Mouse (Mus musculus) adrenal gland, postnatal 4 days (tissue): ENCODE measurements around the gene Mpp3. TPM values are rescaled to one million over a fixed set of nuclear protein-coding genes. Genes with fewer than 3 reads are reported as not detected.
A peak's percentile ranks its signal among the peaks of the same experiment; 100 is the strongest.

ENCODE experiments used
- DNase-seq, 2 experiments: peaks; one replicate each; pipeline ENCODE4 v3.0.0; 2021 to 2022; ENCODE audit warnings: low spot score in 2 of 2, mixed read lengths in 2 of 2
- total RNA-seq, 2 experiments: library from RNA; stranded (reverse); gene quantifications; 2 replicates each; pipeline ENCODE4 v1.2.3; 2021

The Mpp3 gene
- total RNA-seq, 2 experiments from 2014 or later = 19.2 to 24.4 TPM

DNA sequence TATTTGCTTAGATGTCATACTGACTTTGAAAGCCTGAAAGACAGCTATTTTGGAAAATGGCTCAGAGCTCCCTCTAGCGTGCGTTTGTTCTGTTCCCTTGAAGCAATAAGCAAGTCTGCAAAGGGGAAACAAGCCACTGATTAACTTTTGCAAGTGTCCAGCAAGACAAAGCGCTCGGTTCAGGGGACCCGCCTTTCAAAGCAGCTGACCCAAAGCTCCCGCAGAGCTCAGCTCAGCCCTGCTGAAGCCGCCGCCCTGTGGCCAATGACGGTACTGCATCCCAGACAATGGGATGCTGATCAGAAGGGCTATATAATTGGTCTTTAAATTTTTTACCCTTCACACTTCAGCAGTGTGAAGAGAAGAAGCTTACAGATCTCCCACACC, 11.9 kb upstream of the Mpp3 start:
- peak; percentile 68 to 78 for DNase-seq

DNA sequence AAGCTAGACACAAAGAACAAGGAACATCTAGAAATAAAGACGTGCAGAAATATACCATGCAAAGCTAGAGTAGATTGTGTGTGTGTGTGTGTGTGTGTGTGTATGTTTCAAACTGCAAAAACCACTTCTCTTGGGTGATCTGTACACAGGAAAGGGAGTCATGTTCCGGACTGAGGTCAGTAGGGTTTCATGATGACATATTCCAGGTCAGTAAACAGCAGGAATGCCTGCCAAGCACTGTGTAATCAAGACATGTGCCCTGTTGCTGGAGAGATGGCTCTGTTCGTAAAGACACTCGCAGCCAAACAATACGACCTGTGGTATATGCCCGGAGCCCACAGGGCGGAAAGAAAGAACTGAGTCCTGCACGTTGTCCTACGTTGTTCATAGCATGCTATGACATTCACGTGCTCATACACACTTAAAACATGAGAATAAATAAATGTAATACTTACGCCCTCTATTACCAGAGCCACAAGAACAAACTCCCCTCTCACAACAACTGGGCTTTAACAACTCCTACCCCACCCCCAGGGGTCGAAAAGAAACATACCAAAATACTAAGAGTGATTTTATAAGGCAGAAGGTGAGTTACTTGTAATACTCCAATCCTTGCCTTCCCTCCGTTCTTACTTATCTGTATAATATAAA, 11.4 kb upstream of the Mpp3 start:
- DNase-seq = no peak

DNA sequence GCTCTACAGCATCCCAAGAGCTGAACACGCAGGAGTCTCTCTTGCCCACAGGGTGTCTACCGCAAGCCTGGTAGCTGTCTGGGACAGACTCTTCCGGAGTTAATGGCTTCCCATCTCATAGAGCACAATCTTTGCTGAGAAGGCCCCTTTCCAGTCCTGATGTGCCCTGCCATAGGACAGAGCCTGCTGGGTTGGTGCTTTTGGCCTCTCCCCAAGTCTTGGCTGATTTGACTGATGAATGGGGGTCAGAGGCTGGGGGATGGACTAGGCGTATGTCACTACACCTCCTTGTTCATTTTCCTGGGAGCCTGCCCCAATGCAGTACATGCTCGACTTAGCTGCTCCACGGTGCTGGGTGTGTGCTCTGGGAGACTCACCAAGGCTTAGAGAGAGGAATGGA, 9.5 kb upstream of the Mpp3 start:
- DNase-seq = no peak

DNA sequence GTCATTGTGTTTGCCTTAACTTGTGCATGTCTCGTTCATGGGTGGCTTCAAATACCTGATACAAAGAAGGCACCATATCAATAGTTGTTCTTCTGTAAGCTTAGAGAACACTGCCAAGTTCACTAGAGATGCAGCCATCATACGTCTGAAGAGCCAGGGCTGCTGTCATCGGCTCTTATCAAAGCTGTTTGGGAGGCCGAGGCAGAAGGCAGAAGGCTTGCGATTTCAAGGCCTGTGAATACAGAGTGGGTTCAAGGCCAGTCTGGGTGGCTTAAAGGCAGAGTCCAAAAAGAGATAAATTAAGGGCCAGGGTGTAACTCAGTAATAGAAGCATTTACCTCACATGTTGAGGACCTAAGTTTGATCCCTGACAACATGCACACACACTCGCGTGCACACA, 8.1 kb upstream of the Mpp3 start:
- no peak for DNase-seq

DNA sequence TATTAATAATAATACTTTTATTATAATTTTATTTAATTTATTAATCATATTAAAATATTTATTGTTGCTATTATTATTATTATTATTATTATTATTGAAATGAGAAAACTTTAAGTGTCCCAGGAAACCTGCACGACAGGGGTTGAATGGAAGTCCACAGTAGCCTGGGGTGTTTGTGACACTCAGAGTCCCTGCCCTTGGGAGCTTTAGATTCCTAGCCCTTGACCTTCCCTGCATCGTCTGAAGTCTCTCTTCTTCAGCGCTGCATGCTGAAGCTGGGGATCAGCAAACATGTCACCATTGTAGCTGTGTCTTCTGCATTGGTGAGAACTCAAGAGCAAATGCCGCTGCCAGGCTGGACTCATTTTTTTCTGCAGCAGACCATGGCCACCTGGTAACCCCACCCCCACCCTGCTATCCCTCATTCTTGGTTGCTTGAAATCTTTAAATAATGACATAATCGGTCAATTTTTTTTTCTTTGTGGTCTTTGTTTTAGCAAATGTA, 7.2 kb upstream of the Mpp3 start:
- DNase-seq = no peak

DNA sequence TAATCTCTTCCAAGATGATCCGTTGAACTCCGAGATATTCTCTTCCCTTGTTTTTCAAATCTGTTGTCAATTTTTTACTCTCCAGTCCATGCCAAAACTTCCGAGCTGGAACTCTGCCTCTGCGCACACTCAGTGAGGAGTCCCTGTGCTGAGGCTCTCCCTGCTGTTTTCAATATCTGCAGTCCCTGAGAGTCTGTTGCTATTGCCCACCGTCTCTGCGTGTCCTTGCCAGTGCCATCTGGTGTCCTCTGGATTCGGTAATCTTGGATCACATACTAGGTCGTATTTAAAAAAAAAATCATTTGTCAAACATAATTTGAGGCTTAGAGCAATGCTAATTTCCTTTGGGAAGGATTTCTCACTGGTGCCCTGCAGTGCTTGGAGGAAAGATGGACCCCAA, 6.6 kb upstream of the Mpp3 start:
- DNase-seq = no peak

DNA sequence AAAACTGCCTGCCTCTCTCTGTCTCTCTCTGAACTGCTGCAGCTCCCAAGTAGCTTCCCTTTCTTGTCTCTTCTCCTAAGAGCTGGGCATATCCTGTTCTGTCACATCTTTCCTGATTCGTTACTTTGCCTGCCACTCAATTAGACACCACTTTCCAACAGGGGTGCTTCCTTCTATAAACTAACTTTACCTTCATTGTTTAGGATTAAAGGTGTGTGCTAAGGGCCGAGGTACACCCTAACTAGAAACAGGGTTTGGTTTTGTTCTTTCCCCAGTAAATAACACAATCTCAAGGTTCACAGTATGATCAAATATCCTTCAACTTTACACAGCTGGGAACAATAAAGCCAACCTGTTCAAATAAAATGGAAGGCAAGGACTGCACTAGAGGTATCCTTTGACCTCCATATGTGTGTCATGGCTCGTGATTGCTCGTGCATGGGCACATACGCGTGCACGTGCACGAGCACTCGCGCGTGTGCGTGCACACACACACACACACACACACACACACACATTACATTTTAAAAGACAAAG, 4.9 kb upstream of the Mpp3 start:
- DNase-seq = no peak

DNA sequence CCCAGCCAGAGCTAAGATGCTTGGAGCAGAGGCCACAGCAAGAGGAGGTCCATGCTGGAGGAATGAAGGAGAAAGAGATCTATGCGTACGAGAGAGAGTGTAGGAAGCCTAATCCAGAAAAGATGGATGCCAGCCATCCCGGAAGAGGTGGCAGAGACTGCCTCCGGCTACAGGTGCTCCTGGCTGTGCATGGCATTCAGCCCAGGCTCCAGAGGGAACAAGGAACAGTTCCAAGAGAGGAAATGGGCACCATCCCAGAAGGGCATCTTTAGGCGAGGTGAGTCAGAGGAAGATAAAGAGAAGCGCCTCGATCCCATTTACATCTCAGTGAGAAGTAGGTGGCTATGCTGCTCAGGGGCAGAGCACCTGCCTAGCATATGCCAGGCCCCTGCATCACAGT, 2.9 kb upstream of the Mpp3 start:
- DNase-seq = no peak

DNA sequence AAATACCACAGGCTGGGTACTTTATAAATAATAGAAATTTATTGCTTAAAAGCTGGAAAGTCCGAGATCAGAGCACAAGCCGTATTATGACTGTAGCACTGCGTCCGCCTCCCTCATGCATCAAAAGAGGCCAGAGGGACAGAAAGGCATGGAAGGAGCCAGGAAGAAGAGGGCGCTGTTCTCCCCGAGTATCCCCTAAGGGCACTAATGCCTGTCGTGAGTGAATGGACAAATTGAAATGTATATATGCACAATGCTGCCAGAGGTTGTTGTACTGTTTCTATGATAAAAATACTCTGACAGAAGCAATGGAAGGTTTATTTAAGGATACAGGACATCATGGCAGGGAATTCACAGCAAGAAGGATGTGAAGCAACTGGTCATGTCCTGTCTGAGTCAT, 1.7 kb upstream of the Mpp3 start:
- DNase-seq = no peak

DNA sequence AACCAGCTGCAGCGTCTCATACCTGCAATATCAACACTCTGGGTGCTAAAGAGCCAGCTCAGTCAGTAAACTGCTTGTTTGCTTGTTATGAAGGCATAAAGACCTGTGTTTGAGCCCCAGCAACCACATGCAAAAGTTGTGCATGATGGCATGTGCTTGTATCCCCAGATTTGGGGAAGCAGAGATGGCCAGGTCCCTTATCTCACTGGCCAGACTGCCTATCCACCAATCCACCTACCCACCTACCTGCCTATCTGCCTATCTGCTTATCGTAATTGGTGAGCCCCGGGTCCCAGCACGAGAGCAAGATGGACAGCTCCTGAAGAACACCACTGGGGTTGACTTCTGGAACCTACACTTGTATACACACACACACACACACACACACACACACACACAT, 1.0 kb upstream of the Mpp3 start:
- no peak for DNase-seq

DNA sequence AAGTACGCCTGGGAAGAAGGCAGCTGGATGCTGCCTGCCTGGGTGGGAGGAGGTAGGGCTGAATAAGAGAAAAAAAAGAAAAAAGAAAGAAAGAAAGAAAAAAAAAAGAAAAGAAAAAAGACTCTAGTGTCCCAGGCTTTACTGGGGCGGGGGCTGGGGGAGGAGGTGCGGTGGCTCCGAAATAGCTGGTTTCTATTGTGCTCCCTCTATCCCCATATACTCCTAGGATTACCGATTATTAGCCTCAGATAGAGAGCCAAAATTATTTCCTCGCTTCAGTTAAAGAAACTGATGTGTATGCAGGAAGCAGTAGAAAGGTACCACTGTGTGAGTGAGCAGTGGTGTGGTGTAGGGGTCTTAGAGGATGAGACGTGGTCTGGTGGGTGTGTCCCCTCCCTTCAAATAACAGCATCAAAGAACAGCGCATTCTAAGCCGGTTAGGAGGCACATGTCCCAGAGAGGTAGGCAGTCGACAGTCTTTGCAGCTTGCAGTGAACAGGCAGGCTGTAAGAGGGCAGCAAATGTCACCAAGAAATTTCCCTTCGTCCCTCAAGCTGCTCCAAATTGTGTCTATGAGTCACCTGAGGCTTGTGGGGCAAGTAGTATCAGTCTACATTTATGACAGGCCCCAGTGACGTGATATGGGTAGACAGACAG, 772 bp downstream of the Mpp3 start:
- no peak for DNase-seq

DNA sequence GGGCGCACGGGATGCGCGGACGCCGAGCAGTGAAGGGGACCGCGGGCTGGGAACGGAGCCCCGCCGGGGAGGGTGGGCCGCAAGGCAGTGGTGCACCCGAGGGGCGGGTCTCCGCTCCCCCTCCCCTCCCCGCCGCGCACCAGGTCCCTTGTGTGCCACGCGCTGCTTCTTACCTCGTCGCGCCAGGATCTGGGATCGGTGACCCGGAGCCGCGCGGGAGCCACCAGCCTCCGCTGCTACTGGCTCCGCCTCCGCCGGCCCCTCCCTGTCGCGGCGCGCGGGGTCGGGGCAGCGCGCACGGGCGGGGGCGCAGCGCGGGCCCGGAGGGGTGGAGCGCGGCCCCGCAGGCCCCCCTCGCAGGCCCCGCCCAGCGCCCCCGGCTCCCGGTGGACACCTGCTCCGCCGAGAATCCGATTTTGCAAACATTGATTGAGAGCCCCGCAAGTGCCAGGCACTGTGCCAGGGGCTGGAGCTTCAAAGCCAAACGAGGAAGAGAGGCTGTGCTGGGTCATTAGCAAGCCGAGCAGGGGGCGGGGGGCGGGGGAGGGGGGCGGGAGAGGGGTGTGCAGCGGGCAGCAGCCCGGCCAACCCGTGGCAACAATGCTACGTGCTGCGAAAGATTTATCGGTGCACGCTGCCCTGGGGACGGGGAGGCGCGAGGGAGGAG, 1.4 kb downstream of the Mpp3 start:
- DNase-seq = peak; percentile 38 to 51

DNA sequence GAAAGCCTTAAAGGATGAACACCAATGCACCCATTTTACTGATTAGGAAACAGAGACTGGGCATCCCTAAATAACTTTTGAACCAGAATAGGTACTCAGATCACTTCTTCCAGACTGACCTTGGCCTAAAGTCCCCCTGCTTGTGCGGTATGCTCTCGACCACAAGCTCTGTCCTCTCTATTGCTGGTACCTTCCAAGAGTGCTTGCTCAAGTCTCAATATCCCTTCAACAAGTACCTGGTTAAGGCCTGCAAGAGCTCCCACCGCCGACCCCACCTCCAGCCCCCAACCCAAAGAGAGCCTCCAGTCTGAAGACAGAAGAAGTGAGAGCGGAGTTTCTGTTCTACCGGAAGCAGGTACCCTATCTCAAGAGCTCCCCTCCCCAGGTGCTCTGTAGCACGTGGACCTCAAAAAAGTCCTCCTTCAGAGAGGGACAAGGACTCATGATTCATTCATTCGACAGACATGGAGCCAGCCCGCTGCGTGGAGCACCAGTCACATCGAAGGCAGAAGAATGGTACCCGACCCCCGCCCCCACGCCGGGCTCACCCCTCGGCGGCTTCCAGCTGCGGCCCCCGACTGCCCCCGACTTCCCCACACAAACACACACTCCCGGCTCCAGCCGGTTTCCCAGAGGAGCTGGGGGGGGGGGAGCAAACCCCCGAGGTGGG, 2.1 kb downstream of the Mpp3 start:
- DNase-seq = no peak

DNA sequence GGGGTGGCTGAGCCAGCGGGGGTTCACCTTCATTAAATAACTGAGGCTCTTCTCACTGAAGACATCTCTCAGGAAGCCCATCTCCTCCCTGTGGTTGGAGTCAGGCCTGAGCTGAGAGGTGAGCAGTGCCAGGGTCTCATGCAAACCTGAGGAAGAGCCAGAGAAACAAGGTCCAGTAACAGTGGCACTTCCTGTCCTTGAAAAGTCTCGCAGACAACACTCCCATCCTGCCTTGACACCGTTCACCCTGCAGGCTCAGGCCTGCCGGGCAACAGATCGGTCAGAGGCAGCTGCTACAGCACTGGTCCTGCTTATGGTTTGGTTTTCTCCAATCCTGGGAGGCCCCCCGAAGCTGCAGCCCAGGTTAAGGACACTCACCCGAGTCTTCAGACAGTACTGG, 2.9 kb downstream of the Mpp3 start:
- DNase-seq = no peak

DNA sequence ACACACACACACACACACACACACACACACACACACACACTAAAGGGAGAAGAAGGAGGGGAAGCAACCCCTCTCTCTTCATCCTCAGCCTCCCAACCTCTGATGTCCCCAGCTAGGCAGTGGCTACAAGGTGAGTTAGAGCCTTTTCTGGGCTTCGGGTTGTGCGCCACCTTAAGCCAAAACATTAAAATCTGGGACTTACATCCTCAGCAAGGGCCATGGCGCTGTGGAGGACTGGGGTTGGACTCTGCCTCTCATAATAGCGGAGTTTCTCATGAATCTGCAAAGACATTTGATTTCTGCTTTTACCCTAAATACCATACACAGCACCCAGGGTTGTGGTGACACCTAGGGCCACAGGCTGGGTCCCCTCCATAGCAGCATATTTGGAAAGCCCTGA, 3.4 kb downstream of the Mpp3 start:
- no peak for DNase-seq

DNA sequence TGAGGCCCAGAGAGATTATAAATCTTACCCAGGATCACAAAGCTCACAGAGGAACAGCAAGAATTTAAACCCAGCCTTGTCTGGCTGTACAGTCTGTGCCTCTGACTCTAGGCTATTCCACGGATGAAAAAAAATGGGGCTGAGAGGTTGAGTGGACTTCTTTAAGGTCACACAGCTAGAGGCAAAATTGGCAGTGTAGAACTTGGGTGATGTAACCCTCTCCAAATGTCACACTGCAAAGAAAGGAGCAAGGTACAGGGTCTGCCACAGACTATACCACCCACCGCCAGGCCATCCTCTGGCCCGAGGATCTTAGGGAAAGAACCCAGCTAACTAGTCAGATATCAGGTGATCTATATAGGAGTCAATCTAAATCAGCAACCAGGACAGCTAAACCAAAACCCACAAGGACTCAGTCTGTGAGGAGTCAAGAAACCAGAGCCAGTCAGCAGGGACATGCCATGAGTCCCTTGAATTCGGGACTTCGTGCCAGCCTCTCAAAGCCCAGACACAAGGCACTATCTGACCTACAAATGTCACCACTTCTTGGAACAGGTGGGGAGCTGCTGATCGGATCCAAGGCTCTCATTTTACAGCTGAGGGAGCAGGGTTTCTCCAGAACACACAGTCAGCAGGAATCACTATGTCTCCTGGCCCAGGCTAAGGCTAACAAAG, 4.0 kb downstream of the Mpp3 start:
- no peak for DNase-seq

DNA sequence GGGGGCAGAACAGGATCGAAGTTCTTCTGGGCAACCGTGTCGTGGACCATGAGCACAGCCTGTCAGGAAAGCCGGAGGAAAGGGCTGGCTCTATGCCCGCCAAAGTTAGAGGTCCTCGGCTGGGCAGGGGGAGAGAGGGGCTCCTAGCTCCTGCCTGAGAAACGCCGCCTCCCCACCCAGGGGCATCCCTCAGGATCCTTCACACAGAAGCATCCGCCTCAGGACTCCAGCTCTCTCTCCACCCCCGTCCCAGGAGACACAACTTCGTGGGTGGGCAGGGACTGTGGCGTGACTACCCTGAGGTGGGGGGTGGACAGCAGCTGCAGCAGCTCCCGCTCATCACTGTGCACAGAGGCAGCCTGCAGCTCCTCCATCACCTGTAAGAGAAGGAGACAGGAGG, 4.9 kb downstream of the Mpp3 start:
- DNase-seq = no peak

DNA sequence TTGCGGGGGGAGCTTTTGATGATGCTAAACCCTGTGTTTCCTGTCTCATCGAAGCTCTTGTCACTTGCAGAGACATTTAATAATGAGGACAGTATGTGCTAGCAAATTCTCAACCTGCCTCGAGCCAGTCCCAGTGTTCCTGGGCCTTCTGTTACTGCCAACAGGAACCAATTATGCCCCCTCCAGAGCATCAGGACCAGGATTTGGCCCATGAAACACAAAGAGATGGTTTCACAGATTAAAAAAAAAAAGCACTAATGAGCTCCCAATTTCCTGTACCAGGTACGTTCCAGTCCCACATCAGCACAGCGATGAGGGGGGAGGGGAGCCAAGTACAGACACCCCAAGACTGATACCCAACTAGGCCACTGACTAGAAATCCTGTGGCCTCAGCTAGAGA, 7.1 kb downstream of the Mpp3 start:
- DNase-seq = no peak

DNA sequence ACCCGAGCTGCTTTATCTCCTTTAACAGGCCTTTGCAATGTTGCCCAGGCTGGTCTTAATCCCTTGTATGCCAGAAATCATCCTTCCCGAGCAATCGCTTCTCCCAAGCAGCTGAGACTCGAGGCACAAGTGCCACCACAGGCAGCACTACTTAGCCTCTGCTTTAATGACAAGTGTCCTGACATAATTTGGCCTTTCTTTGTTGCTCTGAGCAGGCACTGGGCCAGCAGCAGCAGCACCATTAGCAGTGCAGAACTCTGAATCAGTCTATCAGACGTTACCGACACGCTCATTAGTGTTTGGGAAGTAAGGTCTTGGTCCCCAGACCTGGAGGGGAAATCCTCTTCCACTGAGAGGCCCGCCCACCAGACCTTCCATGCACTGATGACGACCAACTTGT, 8.5 kb downstream of the Mpp3 start:
- no peak for DNase-seq

DNA sequence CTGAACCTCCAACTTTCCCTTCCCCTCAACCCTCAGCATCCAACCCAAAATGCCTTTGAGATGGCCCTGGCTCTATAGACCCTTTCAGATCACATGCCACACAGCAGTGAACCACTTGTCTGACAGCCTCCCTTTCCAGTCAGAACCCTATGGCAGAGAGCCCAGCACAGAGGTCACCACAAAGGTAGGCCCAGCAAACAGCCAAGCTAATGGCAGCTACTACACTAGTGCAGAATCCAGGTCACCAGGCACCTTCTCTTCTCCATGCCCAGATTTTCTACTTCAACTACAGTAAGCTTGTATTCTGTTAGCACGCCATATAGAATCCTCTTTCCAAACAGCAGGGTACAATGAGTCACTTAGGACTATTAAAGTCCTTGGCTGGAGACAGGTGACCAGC, 12.1 kb downstream of the Mpp3 start:
- DNase-seq = no peak

DNA sequence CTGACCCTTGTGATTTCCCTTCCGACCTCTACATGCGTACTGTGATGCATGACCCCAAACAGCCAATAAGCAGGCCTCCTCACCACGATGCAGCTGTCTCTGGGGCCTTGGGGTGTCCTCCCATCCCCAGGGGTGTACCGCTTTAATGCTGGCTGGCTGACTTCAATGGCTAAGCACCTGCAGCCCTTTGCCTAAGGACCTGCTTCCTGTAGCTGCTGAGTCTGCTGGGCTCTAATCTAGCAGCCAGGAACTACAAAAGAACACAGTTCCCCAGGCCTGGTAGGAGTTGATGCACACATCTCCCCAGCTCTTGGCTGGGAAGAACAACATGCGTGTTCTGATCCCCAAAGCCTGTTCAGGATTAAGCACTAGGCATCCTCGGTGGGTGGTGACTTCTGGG, 12.8 kb downstream of the Mpp3 start:
- no peak for DNase-seq
